Mouse (Mus musculus): ENCODE data around the gene Tas2r139. TPM values are rescaled to one million over a fixed set of nuclear protein-coding genes. Genes with fewer than 3 reads are reported as not detected.
"Not testable (repeated sequence)": the region's sequence is repeated elsewhere in the genome, so short reads cannot be mapped to it uniquely, and the experiment has no call there.

Gene Tas2r139
- not detected for total RNA-seq (2022)

- no peak for DNase-seq (ENCODE audit: low spot score)
Measured at GRCm38 (mm10) chr6:42140636-42141035, at the start of gene Tas2r139. Gene Tas2r139 (plus strand): TSS chr6:42140936.

DNA sequence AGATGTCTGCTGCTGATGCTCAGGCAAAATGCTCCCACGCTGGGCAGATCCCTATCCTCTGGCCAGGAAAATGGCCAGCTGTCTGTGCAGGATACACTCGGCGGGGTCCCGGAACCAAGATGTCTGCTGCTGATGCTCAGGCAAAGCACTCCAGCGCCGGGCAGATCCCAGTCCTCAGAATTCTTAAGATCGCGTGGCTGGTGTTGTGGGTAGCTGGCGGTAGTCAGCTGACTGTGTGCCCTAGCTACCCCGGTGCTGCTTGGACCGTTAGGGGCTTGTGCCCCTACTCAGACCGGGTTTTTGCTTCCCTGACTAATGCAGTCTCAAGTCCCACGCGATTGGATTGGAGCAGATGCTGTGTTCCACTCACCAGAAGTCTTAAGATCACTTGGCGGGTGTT is 10.4 kb downstream of the Tas2r139 start:
- DNase-seq (ENCODE audit: low spot score): not testable (repeated sequence)

DNA sequence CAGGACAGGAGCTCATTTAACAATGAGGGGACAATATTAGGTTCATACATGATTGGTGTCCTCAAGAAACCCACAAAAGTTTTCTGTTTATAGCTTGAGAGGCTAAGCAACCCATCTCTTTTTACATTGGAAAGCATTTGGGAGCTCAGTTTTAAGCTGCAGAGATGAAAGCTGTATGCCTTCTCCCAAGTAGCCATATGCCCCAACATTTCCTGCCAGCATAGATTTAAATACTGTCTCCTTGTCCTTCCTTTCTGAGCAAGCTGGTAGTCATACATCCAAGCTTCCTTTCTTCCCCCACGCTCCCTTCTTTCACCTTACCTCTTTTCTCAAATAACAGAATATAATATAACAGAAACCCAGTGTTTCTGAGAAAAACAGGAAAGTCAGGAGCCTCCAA is 41.7 kb downstream of the Tas2r139 start:
- no peak for DNase-seq (ENCODE audit: low spot score)

GRCm38 (mm10) chr6:42186230-42186629 is 45.5 kb downstream of the Tas2r139 start:
- no peak for DNase-seq (ENCODE audit: low spot score)

Other genes with a start within 250 kb of the Tas2r139 start
- gene Sval1, start 189.3 kb upstream of the Tas2r139 start, total RNA-seq (2022): not detected
- not detected for gene Sval3, start 172.8 kb upstream of the Tas2r139 start, total RNA-seq (2022)
- not detected for gene Sva, start 102.5 kb upstream of the Tas2r139 start, total RNA-seq (2022)
- gene Tas2r144, start 74.4 kb downstream of the Tas2r139 start, total RNA-seq (2022): not detected
- 100 to 1,000 TPM; 139 to 181 (median 156) TPM for gene Gstk1, start 105.0 kb downstream of the Tas2r139 start, total RNA-seq (2022)
- under 1 TPM in 2 of 4 experiments, not detected in 2; 0.30 to 0.62 TPM for gene Tmem139, start 121.0 kb downstream of the Tas2r139 start, total RNA-seq (2022)
- gene Casp2, start 124.0 kb downstream of the Tas2r139 start, total RNA-seq (2022): 1 to 10 TPM; 6.3 to 9.6 (median 7.5) TPM
- 10 to 100 TPM in 1 of 4 experiments, 1 to 10 TPM in 3; 4.6 to 10.8 (median 7.5) TPM for gene Clcn1, start 145.7 kb downstream of the Tas2r139 start, total RNA-seq (2022)
- gene Fam131b, start 183.7 kb downstream of the Tas2r139 start, total RNA-seq (2022): under 1 TPM; 0.44 to 0.82 (median 0.51) TPM
- gene Zyx, start 208.7 kb downstream of the Tas2r139 start, total RNA-seq (2022): 10 to 100 TPM; 39.3 to 47.4 (median 44.6) TPM
- under 1 TPM; 0.19 to 0.37 (median 0.27) TPM for gene Epha1, start 232.3 kb downstream of the Tas2r139 start, total RNA-seq (2022)

Measured in heart, adult 8-10 months (tissue).